Comparison of ENCODE assay signal across 16 mouse cellular contexts in genomic region chr2:160246356-160246755, GRCm38 (mm10).
DNase-seq lines count a peak whose midpoint lies in the region; ATAC-seq and TF ChIP-seq lines count a peak whose summit lies in the region.
"Had no signal": no experiment of that assay in that cellular context is flagged by ENCODE, and none has a peak within 500 bp of the region (broad histone marks: within the 10 kb centered on the region; RNA-seq: fewer than 3 reads in every experiment).

No protein-coding gene starts in this region.

- 68% methylated on average over 1 of the region's 1 CpGs for WGBS in liver, postnatal 0 days (ENCODE audit: insufficient replicate concordance)
- WGBS in liver, embryonic 11.5 days = 60% methylated on average over 1 of the region's 1 CpGs
- 21% methylated on average over 1 of the region's 1 CpGs for WGBS in large intestine, adult 2 months
- WGBS in heart, adult 2 months = 40% methylated on average over 1 of the region's 1 CpGs

- H3K4me1 ChIP-seq in liver, postnatal 0 days (ENCODE audit: insufficient read depth) = peaks cover 19% of the 10 kb centered on the region
- H3K4me1 ChIP-seq in liver, embryonic 11.5 days (replicated peaks; ENCODE audit: control insufficient read depth, insufficient read depth, low read length) = peaks cover 4% of the 10 kb centered on the region; the same call in 1 of the 2 replicates
- no peaks in the 10 kb centered on the region for H3K4me1 ChIP-seq in heart, adult 2 months (ENCODE audit: control insufficient read depth, insufficient read depth, low read length)

- H3K9ac ChIP-seq in liver, postnatal 0 days (replicated peaks) = no peak overlapping the region
- no peak overlapping the region for H3K9ac ChIP-seq in liver, embryonic 11.5 days (ENCODE audit: low read depth, low read length)
- no peak overlapping the region for H3K9ac ChIP-seq in heart, adult 2 months (ENCODE audit: low read depth, low read length)
- H3K9ac ChIP-seq: embryonic facial prominence, embryonic 12.5 days; forebrain, postnatal 0 days; midbrain, embryonic 13.5 days had no signal

- no peaks in the 10 kb centered on the region for H3K79me2 ChIP-seq in heart, adult 2 months (replicated peaks; ENCODE audit: control insufficient read depth, insufficient read depth, low read length)

- TF ChIP-seq EP300 in liver, postnatal 0 days (IDR thresholded peaks at IDR 0.05; ENCODE audit: low read depth) = peak; percentile 76; the same call in 1 of the 2 replicates
- TF ChIP-seq EP300 in heart, adult 2 months (IDR thresholded peaks at IDR 0.05; ENCODE audit: insufficient read depth, low read depth, low read length) = no peak

- peak; percentile 58 for DNase-seq in liver, postnatal 0 days
- no peak for DNase-seq in liver, embryonic 11.5 days (ENCODE audit: low spot score)
- peak; percentile 47 for DNase-seq in adrenal gland, postnatal 14 days
- peak; percentile 91 for DNase-seq in kidney, adult 9 months
- DNase-seq in large intestine, adult 2 months (ENCODE audit: low read depth, low spot score) = peak; percentile 67
- no peak for DNase-seq in thymus, postnatal 14 days
- no peak for DNase-seq in spleen, postnatal 10 days (ENCODE audit: low spot score in 2 of 2)
- no peak for DNase-seq in heart, adult 2 months
- DNase-seq: cerebellum, postnatal 25 days; forebrain, postnatal 0 days; right cerebral cortex, postnatal 14 days; thymus, adult 2 months had no signal

- no peak for TF ChIP-seq POLR2A in heart, adult 2 months (IDR thresholded peaks at IDR 0.05; ENCODE audit: insufficient read depth, low read depth, low read length)

- H3K4me3 ChIP-seq in liver, postnatal 0 days (ENCODE audit: low read depth, low read length) = no peak overlapping the region
- no peak overlapping the region for H3K4me3 ChIP-seq in liver, embryonic 11.5 days (ENCODE audit: low read depth, low read length)
- H3K4me3 ChIP-seq in heart, adult 2 months = no peak overlapping the region
- H3K4me3 ChIP-seq: embryonic facial prominence, embryonic 12.5 days; heart, embryonic 10.5 days; midbrain, embryonic 13.5 days; myocyte had no signal

- intact Hi-C loops in heart, adult 2 months (cut with DNase I) = no loop called here

- no peaks in the 10 kb centered on the region; the same call in 1 of the 2 replicates for H3K27me3 ChIP-seq in liver, postnatal 0 days (ENCODE audit: insufficient read depth, low read length)
- no peaks in the 10 kb centered on the region for H3K27me3 ChIP-seq in liver, embryonic 11.5 days (replicated peaks; ENCODE audit: control insufficient read depth, insufficient read depth, low read length)
- H3K27me3 ChIP-seq in heart, adult 2 months (ENCODE audit: control insufficient read depth, insufficient read depth, low read length) = no peaks in the 10 kb centered on the region

- ATAC-seq in liver, postnatal 0 days = peak; percentile 38
- no peak for ATAC-seq in liver, embryonic 11.5 days (replicated peaks; ENCODE audit: low FRiP score)
- ATAC-seq: forebrain, postnatal 0 days; midbrain, embryonic 13.5 days had no signal

- H3K9me3 ChIP-seq in liver, postnatal 0 days (ENCODE audit: low read length) = no peaks in the 10 kb centered on the region
- no peaks in the 10 kb centered on the region for H3K9me3 ChIP-seq in liver, embryonic 11.5 days (ENCODE audit: control insufficient read depth, low read length)
- H3K9me3 ChIP-seq: embryonic facial prominence, embryonic 12.5 days; heart, embryonic 10.5 days; midbrain, embryonic 13.5 days had no signal

- H3K27ac ChIP-seq in liver, postnatal 0 days (ENCODE audit: low read depth) = 0 out of 2 replicates have a peak overlapping the region, but pooled peaks have one; percentile 12
- H3K27ac ChIP-seq in liver, embryonic 11.5 days (ENCODE audit: low read depth, low read length) = no peak overlapping the region
- no peak overlapping the region for H3K27ac ChIP-seq in heart, adult 2 months
- H3K27ac ChIP-seq: embryonic facial prominence, embryonic 12.5 days; heart, embryonic 10.5 days; midbrain, embryonic 13.5 days had no signal

- no peak overlapping the region for H3K4me2 ChIP-seq in liver, postnatal 0 days (ENCODE audit: low read depth, low read length)
- H3K4me2 ChIP-seq in liver, embryonic 11.5 days = no peak overlapping the region
- H3K4me2 ChIP-seq: embryonic facial prominence, embryonic 12.5 days; midbrain, embryonic 13.5 days had no signal

- no peaks in the 10 kb centered on the region for H3K36me3 ChIP-seq in liver, postnatal 0 days (replicated peaks; ENCODE audit: insufficient read depth, low read length)
- no peaks in the 10 kb centered on the region for H3K36me3 ChIP-seq in liver, embryonic 11.5 days (ENCODE audit: control insufficient read depth, insufficient read depth, low read length)
- no peaks in the 10 kb centered on the region for H3K36me3 ChIP-seq in heart, adult 2 months (ENCODE audit: control insufficient read depth, insufficient read depth, low read length)
- H3K36me3 ChIP-seq: embryonic facial prominence, embryonic 12.5 days; heart, embryonic 10.5 days; midbrain, embryonic 13.5 days had no signal

- no peak for TF ChIP-seq CTCF in liver, postnatal 0 days (IDR thresholded peaks at IDR 0.05; ENCODE audit: low read depth)
- no peak for TF ChIP-seq CTCF in heart, adult 2 months (IDR thresholded peaks at IDR 0.05)

Comparison
In these comparisons a context has a peak if more than half of its experiments do, and no peak if none do; other contexts are left out.
1. DNase-seq: peak in liver, postnatal 0 days (single experiment), adrenal gland, postnatal 14 days (single experiment), kidney, adult 9 months (single experiment) and large intestine, adult 2 months (single experiment); none in liver, embryonic 11.5 days (single experiment), thymus, postnatal 14 days (single experiment), spleen, postnatal 10 days (0 of 2) and heart, adult 2 months (0 of 2).